Mouse (Mus musculus): ENCODE data around the gene Mrpl37.

The Mrpl37 gene

DNA sequence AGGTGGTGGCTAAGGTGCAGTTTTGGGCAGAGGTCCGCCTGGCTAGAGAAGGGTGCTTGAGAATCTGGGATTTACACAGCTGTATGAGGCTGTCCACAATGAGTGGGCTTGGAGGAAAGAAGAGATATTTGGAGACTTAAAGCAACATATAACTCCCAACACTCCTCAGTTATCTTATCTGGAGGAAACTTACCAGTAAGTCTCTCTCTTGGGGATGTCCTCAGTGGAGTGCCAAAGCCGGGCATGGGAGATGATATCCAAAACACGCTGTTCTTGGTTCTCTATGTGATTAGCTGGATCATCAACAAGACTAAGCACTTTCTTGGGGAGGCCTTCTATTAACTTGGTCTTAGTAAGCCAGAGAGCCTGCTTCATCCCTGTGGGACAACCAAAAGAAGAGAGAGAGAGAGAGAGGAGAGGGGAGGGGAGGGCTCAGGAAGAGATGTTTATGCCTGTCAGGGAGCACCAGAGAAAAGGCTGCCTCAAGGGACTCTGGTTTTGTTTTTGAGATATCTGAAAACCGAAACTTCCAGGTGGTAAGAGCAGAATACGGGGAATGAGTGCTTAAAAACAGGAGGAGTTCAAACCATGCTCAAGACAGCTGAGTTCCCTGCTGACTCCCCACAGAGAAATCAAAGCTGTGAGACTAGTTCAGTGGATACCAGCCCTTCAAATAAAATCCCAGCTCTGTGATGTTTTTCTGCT, 2.1 kb downstream of the Mrpl37 start:
- DNase-seq: no peak

DNA sequence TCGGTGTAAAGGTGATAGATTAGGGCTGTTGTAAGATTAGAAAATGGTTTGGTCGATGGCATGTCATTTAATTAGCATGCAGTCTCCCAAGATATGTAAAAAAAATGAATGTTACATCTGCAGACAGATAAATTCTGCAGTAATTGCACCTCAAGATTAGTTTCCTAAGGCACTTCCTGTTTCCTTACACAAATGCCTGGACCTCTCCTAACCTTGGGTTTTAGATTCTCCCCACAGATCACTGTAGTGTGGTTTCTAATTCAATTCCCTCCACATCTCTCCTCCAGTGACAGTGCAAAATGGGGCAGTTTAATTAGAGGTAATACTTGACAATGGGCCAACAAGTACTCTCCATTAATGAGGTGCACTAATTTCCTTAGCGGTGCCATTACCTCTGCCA, 3.5 kb downstream of the Mrpl37 start:
- DNase-seq: no peak

- DNase-seq: no peak
These were observed 5.1 kb downstream of the Mrpl37 start for GRCm38 (mm10) chr4:107061560-107061959.

GRCm38 (mm10) chr4:107058781-107059180, 7.9 kb downstream of the Mrpl37 start:
- no peak for DNase-seq

- DNase-seq: no peak
These were observed 8.3 kb downstream of the Mrpl37 start for GRCm38 (mm10) chr4:107058346-107058745.

DNA sequence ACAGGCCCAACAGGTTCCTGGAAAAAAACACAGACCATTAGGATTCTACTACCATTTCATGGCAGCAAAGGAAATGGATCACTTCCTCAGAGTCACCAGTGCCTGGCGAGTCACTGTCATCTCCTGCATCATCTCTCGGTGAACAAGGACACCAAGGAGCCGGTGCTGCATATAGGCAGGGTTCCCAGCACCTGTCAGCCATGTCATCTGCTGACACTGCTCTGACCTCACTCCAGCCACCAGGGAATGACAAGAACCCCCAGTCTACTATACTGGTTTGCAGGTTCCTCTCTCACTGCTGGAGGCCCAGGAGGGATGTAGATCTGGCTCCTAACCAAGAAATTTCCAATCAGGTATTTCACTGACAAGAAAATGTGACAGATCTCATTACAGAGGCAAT, 10.6 kb downstream of the Mrpl37 start:
- DNase-seq: no peak

DNA sequence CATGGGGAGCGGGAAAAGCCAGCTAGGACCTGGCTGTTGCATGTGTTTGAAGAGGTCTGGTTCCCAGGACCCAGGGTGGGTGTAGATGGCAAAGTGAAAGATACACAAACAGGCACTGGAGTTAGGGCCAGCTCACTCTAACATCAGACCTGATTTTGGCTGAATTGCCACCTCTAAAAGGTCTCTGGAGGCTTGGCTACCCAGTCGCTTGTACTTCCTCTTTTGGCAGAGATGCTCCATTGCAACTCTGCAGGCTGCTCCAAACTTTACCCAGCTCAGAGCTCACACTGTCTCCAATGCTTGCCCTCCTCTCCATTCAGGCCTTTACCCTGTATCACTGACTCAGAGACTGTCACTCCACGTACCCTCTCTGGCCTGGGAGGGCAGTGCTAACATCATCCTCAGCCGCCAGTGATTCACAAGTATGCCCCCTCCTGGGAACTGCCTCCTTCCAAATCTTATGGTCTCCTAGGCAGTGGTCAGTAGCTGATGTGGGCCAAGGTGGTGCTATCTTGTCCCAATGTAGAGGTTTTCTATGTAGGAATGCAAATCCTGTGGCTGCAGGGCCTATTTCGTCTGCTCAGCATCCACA, 13.6 kb downstream of the Mrpl37 start:
- DNase-seq: no peak

- no peak for DNase-seq
These were observed 14.8 kb downstream of the Mrpl37 start for GRCm38 (mm10) chr4:107051889-107052288.

DNA sequence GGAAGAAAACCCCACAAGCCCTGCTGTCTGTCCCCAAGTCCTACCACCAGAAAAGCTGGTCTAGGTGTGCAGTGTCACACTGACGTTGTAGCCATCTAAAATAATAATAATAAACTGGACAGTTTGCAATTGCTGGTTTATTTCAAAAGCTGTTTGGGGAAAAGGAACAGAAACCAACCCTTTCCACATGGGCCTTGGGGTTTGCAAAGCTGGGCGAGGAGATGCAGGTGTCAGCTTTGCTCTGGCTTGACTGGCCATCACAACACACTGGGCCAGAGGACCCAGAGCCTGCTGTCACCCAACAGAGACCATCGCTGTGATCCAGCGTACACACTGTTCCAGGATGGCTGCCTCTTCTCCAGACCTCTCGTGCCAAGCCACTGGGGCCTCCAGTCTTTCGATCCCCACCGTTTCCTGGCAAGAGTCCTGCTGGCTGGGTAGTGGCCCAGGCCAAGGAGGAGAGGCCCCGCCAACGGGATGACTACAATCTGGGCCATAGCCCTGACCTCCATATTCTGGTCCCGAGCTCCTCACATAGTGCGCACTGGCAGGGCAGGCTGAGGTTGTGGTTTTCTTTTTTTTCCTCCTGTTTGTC, 18.0 kb downstream of the Mrpl37 start:
- peak; percentile 94 for DNase-seq

DNA sequence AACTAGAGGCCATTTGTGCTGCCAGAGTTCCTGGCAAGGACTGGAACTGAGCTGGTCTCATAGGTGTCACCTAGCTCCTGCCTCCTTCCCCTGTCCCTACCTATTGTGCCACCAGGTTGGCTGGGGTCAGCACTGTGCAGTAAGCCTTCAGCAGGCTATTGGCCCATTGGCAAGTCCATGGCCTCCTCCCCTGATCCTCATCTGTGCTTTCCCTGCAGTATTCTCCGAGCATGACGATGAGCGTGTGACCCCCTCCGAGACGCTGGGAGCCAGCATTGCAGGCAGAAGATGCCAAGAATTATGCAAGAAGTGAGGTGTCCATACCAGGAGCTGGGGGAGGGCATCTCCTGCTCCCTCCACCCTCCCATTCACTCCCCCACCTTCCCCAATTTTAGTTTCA, 18.9 kb downstream of the Mrpl37 start:
- peak; percentile 59 for DNase-seq

GRCm38 (mm10) chr4:107045188-107045587, 21.5 kb downstream of the Mrpl37 start:
- DNase-seq: no peak

GRCm38 (mm10) chr4:107042304-107042703, 24.4 kb downstream of the Mrpl37 start:
- DNase-seq: no peak

DNA sequence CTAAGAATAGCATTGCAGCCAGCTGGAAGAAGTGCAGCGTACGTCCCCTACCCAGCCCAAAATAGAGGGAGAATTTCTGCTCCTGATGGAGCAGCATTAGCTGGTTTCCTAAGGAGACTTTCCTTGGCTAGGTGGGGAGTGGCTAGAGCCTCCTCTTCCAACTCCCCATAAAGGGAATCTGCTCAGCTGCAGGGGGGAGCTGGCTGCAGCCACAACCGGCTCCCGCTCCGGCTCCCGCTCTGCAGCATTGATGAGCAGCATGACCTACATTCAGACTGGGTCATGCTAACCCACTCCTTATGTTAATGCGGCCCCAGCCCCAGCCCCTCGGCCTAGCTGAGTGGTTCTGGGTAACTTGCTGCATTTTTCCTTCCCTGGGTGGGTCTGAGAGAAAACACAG, 27.4 kb downstream of the Mrpl37 start:
- no peak for DNase-seq

GRCm38 (mm10) chr4:107038303-107038702, 28.4 kb downstream of the Mrpl37 start:
- no peak for DNase-seq

DNA sequence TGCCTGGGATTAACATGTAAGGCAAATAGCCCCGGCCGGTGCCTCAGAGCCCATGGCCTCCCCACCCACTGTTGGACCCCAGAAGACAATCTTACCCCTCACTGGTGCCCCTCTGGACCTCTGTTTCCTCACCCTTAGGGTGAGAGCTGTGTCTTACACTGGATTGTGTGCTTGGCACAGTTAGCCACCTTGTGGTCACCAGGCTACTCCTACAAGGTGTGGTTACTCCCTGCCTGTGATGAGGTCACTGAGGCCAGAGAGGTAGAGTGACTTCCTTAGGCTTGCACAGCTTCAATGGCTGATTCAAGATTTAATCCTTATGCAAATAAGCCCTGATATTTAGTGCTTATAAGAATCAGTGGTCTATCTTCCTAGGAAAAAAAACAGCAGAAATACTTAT, 29.7 kb downstream of the Mrpl37 start:
- no peak for DNase-seq

GRCm38 (mm10) chr4:107035689-107036088, 31.0 kb downstream of the Mrpl37 start:
- DNase-seq: no peak

GRCm38 (mm10) chr4:107026451-107026850, 40.2 kb downstream of the Mrpl37 start:
- DNase-seq: no peak

- DNase-seq: no peak
These were observed 41.3 kb downstream of the Mrpl37 start for GRCm38 (mm10) chr4:107025369-107025768.

DNA sequence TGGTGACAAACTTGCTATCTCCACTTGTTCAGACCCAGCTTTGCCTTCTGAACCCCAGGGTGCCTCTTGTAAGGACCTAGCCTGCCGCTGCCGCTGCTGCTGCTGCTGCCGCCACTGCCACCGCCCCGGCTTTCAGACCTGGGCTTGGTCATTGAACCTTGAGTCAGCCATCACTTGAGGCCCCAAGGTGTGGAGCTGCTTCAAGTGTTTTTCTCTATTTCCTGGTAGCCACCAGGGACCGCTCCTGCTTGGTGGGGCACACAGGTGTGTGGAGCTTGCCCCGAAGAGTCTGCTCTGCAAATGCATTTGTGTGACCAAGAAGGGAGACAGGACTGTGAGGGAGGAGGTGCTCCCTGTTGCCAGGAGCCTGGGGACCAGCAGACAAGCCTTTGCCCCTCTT, 41.8 kb downstream of the Mrpl37 start:
- no peak for DNase-seq

GRCm38 (mm10) chr4:107021464-107021863, 45.2 kb downstream of the Mrpl37 start:
- DNase-seq: no peak

DNA sequence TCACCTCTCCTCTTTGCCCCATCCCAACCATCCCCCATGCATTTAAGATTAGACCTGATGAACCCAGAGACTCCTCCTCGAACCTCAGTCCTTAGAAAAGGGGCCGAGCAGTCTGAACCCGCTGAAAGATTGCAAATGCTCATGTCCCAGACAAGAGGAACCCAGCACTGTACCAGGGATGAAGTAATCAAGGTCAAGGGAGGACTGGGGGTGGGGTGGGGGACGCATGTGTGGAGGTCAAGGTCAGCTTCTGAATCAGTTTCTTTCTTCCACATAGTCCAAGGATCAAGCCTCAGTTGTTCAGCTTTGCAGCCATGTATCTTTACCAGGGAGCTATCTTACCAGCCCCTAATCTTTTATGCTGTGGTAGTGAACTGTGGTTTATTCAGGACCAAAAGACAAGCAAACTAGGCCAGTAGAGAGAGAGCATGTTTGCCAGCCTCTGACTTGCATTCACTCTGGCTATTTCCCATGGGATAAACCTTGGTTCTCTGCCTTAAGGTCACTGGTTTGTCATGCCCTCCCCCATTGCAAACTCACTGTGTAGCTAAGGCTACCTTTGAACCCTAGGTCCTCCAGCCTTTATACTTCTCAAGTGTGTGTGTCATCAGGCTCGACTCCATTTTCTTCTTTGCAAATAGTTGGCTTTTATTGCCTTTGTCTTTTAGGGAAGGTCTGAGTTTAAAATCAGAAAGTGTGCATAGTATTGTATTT, 46.2 kb downstream of the Mrpl37 start:
- DNase-seq: no peak

DNA sequence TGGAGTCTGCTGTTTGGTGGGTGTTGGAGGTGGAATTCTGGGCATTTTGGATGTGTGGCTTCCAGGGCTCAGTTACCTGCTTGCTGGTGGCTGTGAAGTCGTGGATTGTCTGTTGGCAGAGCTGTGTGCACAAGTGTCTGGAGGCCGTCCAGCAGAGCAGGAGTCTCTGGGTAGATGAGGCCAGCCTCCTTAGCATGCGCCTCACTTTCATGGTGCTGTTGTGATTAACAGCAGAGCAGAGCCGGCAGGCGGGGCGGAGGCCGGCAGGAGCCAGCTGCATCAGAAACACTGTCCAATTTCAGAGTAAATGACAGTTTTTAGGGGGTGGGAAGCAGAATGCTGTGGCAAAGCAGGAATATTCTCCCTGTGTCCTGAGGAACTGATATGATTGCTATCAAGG, 47.6 kb downstream of the Mrpl37 start:
- DNase-seq: peak; percentile 74

DNA sequence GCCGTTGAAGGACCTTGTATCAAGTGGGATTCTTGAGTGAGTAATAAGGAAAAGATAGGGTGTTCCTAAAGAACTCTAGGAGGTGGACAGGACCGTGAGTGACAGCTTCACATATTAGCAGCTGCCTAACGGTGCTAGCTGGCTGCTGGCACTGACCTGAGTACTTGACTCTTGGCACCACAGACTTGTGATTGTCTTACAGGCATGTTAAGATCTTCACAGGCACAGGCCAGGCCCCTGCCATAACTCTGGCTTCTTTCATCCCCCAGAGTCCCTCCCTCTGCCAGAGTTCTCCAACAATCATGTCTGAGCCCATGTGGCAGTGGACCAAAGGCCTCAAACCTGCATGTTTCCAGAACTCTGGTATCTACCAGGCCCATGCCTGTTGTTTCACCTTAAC, 48.1 kb downstream of the Mrpl37 start:
- DNase-seq: no peak

- no peak for DNase-seq
These were observed 49.4 kb downstream of the Mrpl37 start for GRCm38 (mm10) chr4:107017257-107017656.

Measured in cerebellum, adult 11-12 months (tissue).